Mouse (Mus musculus): ENCODE results near the gene Lats1.

Gene Lats1

DNA sequence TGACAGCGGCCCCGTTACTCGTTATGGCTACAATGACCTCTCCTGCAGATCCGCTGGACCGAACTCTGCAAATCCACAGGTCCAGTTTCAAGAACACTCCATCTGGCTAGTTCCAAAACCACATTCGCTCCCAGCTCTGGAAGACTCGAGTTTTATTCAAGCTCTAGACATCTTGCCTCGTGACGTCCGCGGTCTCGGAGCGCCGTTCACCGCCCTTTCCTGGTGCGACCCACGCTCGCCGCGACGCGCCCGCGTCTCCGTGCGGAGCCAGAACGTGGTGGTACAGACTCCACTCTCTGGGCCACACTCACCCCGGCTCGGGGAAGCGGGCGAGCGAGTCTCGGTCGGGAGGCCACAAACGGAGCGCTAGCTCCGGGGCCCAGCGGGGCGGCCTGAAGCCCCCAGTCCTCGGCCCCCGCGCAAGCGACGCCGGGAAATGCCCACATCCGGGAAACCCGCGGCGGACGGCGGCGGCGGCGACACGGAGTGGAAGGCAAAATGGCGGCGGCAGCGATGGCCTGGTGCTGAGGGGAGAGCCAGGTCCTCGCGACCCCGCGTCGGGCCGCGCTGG is at the start of gene Lats1, which contains the start of gene Pcmt1:
TSS of gene Lats1 (plus strand) at position 484 of the 571 bp plus-strand sequence.
TSS of gene Pcmt1 (minus strand) at position 406 of the 571 bp plus-strand sequence.
- peak; percentile 78 for DNase-seq (ENCODE audit: low read depth, low spot score)

- DNase-seq (ENCODE audit: low read depth, low spot score), result no peak
Observed at GRCm38 (mm10) chr10:7640366-7640765, 40.6 kb upstream of the Lats1 start.

DNA sequence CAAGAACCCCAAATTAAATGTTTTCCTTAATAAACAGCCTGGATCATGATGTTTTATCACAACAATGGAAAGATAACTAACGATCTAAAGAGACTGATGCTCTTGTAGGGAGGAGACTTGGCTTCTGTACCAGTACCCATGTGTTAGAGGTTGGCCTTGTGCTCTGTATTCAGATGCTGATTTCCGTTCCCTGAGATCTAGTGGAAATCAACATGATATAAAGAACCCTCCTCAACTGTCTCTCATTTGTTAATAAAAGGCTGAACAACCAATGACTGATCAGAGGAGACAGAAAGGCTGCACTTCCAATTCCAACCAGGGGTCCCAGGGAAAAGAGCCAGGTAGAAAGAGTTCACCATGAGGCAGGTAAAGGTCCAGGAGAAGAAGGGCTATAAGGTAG is 35.1 kb upstream of the Lats1 start:
- DNase-seq (ENCODE audit: low read depth, low spot score), result no peak

GRCm38 (mm10) chr10:7649059-7649458 is 32.0 kb upstream of the Lats1 start:
- DNase-seq (ENCODE audit: low read depth, low spot score), result no peak

DNA sequence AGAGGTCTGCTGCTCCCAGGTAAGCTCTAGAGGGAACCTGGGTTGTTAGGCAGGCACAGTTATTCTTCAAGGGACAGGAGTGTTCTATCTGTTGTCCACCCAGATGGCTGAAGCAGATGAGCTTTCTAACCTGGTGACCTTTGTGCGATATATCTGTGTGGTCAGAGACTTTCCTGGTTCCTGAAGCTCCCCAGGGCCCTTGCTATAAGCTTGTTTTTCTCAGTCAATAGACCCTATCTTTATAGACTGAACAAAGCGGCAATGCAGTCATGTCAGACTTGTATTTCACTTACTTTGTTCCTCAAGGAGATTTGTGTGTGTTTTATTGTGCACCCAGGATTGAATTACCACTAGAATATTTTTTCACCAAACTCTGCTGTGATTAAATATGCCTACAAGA is 30.0 kb upstream of the Lats1 start:
- no peak for DNase-seq (ENCODE audit: low read depth, low spot score)

GRCm38 (mm10) chr10:7662471-7663141 is 18.4 kb upstream of the Lats1 start:
- DNase-seq (ENCODE audit: low read depth, low spot score), result peak; percentile 71

GRCm38 (mm10) chr10:7663159-7664026 is 17.6 kb upstream of the Lats1 start:
- DNase-seq (ENCODE audit: low read depth, low spot score), result peak; percentile 86

GRCm38 (mm10) chr10:7664027-7664526 is 16.9 kb upstream of the Lats1 start:
- no peak for DNase-seq (ENCODE audit: low read depth, low spot score)

DNA sequence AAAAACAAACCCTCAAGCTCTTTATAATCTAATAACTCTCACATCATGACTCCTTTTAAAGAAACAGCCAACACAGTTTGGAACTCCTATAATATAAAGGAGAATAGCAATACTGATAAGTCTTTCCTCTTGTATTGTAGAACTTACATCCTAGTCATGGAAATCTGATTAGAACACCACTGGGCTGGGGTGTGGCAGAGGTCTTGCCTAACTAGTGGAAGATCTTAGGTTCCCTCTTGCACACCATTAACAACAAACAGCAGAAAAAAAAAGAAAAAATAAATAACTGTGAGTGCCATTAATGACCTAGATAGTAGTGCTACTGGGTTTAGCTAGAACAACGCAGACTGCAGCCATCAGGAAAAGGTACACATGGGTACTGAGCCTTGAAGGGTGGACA is 16.1 kb upstream of the Lats1 start:
- no peak for DNase-seq (ENCODE audit: low read depth, low spot score)

GRCm38 (mm10) chr10:7667342-7667802 is 13.6 kb upstream of the Lats1 start, which contains the start of gene Nup43:
Gene Nup43, plus strand, starts transcription at chr10:7667503.
- peak; percentile 94 for DNase-seq (ENCODE audit: low read depth, low spot score)

GRCm38 (mm10) chr10:7673673-7674072 is 7.3 kb upstream of the Lats1 start:
- DNase-seq (ENCODE audit: low read depth, low spot score), result peak; percentile 41

DNA sequence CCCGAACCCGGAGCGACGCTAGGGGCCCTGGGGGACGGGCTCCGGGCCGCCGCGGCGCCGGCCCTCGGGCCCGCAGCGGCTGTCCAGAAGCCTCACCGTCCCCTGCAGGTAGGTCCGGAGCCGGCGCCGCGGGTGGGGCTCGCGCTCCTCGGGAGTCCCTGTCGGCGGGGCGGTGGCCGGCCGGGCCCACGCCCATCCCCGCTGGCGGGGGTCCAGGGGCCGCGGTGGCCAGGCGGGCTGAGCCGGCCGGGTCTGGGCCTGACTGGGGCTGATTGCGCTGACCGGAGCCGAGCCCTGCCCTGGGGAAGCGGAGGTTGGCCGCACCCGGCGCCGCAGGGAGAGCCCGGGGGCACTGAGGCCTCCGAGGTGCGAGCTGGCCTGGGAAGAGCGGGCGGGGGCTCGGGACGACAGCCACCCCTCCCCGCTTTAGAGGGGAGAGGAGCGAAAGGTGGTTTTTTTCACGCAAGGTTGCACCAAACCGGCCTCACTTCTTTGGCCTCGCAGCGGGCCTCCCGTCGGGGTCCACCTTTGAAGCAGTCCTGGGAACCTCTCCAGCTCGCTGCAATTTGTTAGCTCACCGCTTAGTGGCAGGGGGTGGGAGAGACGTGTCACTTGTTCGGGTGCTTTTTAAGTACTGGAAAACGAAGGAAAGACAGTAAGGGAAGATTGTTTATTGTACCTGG is 470 bp downstream of the Lats1 start:
- peak; percentile 71 for DNase-seq (ENCODE audit: low read depth, low spot score)

DNA sequence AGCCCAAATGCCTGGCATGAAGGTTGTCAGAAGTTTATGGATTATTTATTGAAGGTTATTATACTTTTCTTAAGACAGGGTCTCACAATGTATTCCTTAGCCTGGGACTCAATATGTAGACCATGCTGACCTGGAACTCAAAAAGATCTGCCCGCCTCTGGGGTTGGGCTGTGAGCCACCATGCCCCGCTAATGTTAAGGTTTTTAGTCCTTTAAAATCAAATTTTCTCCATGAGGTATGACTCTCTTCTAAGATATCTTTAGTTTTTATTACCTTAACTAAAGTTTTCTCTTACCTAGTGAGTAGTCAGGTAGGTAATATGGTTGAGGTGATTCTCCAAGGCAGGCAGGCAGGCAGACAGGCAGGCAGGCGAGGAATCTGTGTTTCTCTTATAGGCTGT is 1.2 kb downstream of the Lats1 start:
- DNase-seq (ENCODE audit: low read depth, low spot score), result no peak

DNA sequence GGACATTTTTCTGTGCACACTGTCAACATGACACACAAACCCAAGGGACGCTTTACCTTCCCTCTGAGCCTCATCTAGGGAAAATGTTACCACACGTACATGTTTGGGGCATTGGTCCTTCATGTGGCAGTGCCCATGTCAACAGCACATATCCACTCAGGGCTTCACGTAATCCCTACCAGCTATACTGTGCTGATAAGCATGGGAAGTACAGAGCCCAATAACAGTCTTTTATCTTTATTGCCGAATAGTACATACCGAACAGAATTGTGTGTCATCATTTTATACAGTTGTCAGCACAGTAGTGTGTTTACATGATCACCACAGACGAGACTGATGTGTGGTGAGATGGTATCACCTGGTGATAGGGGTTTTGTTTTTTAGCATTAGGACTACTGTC is 5.9 kb downstream of the Lats1 start:
- DNase-seq (ENCODE audit: low read depth, low spot score), result no peak

DNA sequence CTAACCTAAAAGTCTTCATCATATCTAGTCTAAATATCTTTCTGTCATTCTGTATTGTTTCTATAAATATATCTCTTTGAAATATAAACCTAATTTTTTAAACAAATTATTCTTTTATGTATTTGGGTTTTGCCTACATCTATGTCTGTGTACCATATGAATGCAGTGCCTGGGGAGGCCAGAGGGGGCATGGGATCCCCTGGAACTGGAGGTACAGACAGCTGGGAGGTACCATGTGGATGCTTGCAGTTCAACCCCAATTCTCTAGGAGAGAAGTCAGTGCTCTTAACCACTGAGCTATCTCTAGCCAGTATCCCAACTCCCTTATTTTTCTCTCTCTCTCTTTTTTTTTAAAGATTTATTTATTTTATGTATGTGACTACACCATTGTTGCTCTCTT is 14.3 kb downstream of the Lats1 start:
- no peak for DNase-seq (ENCODE audit: low read depth, low spot score)

DNA sequence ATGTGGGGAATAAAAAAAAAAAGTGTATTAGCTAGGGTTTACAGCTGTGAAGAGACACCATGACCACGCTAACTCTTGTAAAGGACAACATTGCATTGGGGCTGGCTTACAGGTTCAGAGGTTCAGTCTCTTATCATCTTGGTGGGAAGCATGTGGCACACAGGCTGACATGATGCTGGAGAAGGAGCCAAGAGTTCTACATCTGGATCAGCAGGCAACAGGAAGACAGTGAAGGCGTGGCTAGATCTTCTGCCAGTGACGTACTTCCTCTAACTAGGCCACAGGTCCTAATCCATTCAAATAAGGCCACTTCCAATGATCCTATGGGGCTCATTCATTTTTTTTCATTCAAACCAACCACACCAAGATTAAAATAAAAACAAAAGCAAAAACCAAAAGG is 19.1 kb downstream of the Lats1 start:
- no peak for DNase-seq (ENCODE audit: low read depth, low spot score)

GRCm38 (mm10) chr10:7702586-7702985 is 21.6 kb downstream of the Lats1 start:
- DNase-seq (ENCODE audit: low read depth, low spot score), result no peak

DNA sequence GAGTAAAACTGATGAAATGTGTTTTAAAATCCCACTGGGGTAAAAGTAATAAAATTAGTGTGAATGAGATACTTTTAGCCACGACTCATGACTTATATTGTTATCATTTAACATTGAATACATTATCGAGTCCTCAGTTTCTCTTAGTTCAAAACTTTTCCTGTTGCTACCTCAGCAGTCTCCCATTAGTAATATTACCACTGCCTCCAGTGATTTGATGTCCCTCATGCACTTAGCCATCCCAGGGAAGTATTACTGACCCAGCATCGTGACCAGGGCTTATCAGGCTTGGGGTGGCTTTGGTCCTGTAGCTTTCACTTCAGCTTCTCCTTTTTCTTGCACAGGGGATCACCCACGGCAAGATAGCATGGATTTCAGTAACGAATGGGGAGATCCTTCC is 29.1 kb downstream of the Lats1 start:
- DNase-seq (ENCODE audit: low read depth, low spot score), result no peak

GRCm38 (mm10) chr10:7712506-7712905 is 31.5 kb downstream of the Lats1 start:
- DNase-seq (ENCODE audit: low read depth, low spot score), result no peak

DNA sequence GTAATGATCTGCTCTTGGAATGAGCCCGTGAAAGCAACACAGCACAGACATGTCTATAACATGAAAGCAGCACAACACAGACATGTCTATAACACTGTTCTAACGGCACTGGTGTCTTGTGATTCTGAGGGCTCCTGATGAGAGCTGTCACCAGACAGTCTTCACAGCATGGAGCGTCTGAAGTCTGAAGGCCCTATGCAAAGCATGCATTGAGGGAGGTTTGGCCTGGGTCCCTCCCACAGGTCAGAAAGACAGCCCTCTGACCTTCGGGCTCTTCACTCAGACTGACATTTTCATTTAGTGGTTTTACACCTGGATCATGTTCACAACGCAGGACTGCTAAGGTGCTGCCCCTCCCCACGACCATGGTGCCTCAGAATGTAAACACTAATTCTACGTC is 34.0 kb downstream of the Lats1 start:
- DNase-seq (ENCODE audit: low read depth, low spot score), result no peak

- peak; percentile 97 for DNase-seq (ENCODE audit: low read depth, low spot score)
Observed at GRCm38 (mm10) chr10:7725751-7726500, 44.9 kb downstream of the Lats1 start, which contains the start of gene Katna1. Gene Katna1, plus strand, starts transcription at chr10:7726000.
